Mouse (Mus musculus) erythroblast, adult 5-6 weeks (primary cell): Measurements from ENCODE around the gene Bcl2. TPM values are rescaled to one million over a fixed set of nuclear protein-coding genes. Genes with fewer than 3 reads are reported as not detected.

Experiments used
- ATAC-seq: replicated peaks from 2 replicates; pipeline ENCODE4 v1.8.0; 2016; ENCODE audit warnings: moderate number of reproducible peaks, mild to moderate bottlenecking, moderate TSS enrichment, inconsistent platforms; ENCODE audit not compliant: poor library complexity, low FRiP score, severe bottlenecking
- total RNA-seq, 2 experiments: library from RNA; stranded (forward) in 1 of 2; stranded (reverse) in 1 of 2; fragments of 150-400 nt in 1 of 2; fragments of 200-764, 138-1000 nt in 1 of 2; gene quantifications; 2 replicates each; pipeline versions ENCODE4 v1.2.3 to v1.2.4; 2015 to 2017; ENCODE audit warnings: low replicate concordance in 2 of 2

The Bcl2 gene
- total RNA-seq, 2 experiments from 2014 or later, result 1.7 to 3.5 TPM

GRCm38 (mm10) chr1:106597575-106598291 is 116.3 kb downstream of the Bcl2 start:
- ATAC-seq, result no peak

- ATAC-seq, result no peak
Measured at GRCm38 (mm10) chr1:106596380-106596779, 117.7 kb downstream of the Bcl2 start.

DNA sequence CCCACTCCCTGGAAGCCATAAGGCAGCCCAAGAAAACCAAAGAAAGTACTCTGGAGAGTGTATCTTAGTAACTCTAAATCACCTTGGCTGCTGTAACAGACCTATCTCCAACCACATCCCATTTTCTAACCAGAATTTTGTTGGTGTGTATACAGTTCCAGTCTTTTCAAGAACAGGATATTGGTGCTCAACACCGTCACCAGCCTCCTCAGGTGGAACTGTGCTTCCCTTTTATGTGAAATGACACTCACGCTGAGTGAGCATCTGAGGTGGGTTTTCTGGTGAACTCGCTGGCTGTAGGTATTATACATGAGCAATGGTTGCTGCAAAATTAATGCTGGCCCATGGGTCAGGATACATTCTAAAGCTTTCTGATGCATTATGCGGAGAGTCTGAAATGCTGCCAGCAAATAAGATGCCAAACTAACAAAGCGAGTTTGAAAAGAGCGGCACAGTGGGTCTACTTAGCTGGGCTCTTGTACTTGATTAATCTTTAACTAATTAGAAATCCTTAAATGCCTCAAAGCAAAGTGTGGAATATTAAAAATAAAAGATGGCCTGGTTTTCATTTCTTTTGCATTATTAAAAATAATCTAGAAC is 118.7 kb downstream of the Bcl2 start:
- no peak for ATAC-seq

- no peak for ATAC-seq
Measured at GRCm38 (mm10) chr1:106591180-106591774, 122.8 kb downstream of the Bcl2 start.

DNA sequence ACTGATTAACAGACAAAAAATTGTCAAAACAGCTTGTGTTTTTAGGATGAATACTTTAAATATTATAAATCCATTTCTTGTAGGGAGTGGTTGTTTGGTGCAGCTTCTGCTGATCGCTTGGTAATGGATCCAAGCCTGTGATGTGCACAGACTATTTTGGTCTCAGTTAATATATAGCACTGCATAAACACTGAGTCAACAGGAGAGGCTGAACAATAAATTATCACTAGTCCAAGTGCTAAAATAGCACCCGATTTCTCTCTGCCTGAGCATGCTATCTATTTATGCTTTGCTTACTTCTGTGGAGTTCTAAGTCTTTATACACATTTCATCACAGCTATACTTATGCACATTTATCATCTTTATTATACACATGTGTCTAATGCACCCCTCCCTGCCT is 124.9 kb downstream of the Bcl2 start:
- no peak for ATAC-seq

DNA sequence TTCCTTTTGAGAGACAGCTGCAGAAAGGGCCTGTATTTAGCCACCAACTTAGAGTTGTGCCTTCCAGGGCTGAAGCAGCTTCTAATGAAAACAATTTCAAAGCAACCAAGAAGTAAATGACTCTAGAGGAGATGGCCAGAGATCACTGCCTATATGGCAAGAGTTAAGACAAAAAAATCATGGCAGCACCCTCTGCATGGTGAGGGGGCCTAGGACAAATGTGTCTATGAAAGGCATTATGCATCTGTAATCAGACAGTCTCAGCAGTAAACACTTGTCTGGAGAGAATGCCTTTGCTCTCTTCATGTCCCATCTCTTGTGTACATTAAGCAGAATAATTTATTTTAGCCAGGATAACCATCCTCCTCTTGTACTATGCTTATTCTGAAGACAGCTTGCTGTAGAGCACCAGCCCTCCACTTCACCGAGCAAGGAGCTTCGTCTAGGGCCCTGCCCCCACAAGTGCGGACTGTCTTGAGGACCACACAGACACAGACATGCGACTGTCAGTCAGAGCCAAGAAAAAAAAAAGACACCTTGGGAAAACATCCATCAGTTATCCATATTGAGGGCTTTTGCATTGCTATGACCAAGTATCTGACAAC is 126.1 kb downstream of the Bcl2 start:
- ATAC-seq, result no peak

DNA sequence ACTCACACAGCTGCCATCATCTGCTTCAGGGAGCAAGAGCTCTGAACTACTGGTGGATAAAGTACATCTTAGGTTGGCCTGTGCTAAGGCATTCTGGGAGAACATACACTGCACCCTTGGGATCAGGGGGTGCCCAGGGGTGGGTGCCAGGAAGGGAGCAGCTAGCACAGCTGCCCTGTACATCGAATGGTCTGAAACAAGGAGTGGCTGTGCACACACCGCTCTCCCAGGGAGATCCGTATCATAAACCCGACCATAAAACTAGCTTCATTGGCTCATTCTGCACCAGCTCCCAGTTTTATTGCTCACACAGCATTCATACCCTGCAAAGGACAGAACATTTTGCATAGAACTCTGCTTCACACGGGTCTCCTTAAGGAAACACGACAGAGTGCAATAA is 127.3 kb downstream of the Bcl2 start:
- no peak for ATAC-seq

DNA sequence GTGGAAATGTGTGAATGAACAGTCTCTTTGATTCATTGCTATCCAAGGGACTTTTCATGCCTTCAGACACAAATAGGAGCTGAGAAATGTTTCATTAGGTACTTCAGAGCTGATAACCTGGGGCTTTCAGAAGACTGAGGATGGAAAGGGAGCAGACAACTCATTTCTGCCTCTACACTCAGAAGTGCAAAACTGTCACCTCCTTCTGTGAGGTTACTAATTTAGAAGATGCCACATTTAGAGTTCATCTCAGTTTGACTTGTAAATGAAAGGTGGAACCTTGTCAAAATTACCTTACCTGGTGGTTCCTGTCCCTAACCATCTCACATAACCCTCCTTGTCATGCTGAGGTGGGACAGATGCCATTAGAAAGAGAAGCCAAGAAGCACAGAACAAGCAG is 128.7 kb downstream of the Bcl2 start:
- ATAC-seq, result no peak

DNA sequence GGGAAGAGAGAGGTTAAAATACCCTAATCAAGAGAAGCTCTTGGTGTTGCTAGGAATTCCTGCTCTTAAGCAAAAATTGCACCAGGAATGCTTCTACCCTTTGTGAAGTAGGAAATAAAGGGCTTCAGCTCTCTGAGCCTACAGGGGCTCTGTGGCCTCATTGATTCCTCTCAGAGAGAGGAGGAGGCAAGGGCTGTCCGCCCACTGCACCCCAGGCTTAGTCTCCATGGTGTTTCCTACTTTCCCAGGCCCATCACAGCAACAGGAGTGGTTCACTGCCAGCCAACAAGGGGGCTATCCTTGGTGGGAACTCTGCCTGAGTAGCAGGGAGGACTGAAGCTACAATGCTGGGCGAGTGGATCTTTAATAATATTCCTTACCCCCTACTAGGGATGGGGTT is 129.2 kb downstream of the Bcl2 start:
- ATAC-seq, result no peak

GRCm38 (mm10) chr1:106584273-106584672 is 129.8 kb downstream of the Bcl2 start:
- ATAC-seq, result no peak

DNA sequence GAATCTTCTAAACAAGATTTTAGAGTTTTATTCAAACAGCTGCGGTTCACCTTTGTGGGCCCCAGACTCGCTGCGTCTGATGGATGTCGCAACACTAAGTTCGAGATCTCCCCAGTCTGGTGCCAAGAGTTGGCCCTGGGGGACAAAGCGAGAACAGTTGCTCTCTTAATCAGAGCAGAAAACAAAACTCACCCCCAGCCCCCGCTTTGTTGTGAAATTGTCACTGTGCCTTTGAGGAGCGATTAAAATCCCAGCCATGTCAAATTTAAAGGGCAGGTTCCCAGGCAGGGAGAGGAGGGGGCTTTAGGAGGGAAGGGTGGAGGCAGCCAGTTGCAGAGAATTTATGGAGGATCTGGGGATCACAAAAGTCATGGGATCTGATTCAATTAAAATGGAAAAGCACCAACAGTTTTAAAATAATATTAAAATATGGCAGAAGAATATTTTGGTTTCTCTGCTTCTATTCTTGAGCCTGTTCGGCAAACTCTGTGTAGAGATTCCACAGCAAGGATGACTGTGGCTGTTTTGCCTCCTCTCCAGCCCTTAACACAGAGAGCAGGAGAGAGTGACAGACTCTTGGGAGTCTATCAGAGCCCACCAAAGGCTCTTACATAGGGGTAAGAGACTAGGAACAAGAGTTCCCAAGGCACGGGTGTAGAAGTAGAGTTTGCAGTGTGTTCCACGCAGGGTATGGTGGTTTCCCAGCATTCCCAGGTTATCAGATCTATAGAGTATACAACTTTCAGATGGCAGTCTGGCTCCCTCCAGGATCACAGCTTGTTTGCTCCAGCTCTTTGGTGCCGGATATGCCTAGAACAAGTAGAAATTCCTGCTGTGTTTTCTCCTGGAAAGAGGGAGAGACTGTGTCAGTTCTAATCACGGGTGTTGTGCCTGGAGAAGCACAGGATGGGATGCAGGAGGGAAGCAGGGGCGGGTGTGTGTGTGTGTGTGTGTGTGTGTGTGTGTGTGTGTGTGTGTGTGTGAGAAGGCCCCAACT is 130.5 kb downstream of the Bcl2 start:
- ATAC-seq, result no peak

DNA sequence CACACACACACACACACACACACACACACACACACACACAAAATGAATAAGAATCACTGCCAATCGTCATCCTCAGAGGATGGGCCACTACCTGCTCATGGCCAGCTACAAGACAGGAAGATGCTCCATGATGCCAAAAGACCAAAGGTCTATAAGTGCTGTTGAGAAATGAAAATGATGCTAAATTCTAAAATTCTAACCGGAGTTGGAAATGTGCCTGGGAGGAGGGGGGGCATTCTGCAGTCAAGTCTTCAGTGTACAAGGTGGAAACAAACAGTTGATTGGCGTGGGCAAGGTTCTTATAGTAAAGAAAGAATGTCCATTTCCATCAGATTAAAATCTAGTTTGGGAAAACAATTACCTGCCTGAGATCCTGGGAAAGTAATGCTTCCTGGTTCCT is 131.3 kb downstream of the Bcl2 start:
- ATAC-seq, result no peak

DNA sequence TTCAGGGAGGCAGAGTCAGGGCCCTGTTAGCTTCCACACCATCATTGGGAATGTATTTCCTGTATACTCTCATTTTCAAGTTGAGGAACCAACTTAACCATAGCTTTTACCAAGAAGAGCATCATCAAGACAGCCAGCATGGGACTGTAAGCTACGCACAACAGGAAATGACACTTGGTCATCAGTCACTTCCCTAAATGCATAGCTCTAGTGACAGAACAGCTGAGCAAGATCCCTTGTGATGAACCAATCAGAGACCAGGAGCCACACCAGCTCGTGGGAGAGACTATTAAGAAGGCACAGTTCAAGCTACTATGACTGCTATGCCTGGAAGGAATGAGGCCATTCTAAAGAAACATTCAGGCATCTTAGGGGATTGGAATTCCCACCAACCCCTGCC is 132.3 kb downstream of the Bcl2 start:
- ATAC-seq, result no peak

- ATAC-seq, result no peak
Measured at GRCm38 (mm10) chr1:106579768-106580167, 134.3 kb downstream of the Bcl2 start.

GRCm38 (mm10) chr1:106572506-106572905 is 141.6 kb downstream of the Bcl2 start:
- ATAC-seq, result no peak

GRCm38 (mm10) chr1:106570870-106571269 is 143.2 kb downstream of the Bcl2 start:
- ATAC-seq, result no peak

DNA sequence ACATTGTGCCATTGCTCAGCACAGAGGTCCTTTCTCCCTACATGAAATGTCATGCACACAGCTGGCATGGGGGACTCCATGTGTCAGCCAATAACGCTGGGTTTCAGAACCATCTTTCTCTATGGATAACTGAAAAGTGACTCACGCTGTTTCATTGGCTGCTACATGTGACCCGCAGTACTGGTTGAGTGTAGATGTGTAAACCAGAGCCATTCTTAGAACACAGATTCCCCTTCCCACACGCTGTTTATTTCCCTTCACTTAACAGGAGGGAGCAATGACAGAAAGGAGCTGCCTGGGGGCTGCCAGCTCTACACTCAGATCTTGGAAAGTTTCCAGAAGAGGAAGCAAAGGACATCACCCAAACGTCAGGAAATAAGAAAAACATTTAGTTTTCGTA is 143.7 kb downstream of the Bcl2 start:
- ATAC-seq, result no peak

GRCm38 (mm10) chr1:106569674-106570073 is 144.4 kb downstream of the Bcl2 start:
- ATAC-seq, result no peak

GRCm38 (mm10) chr1:106568868-106569267 is 145.2 kb downstream of the Bcl2 start:
- no peak for ATAC-seq

- no peak for ATAC-seq
Measured at GRCm38 (mm10) chr1:106567506-106567905, 146.6 kb downstream of the Bcl2 start.
